Mouse (Mus musculus): ENCODE results near the gene Ube3c. TPM values are rescaled to one million over a fixed set of nuclear protein-coding genes. Genes with fewer than 3 reads are reported as not detected.
"Not testable (repeated sequence)": the region's sequence is repeated elsewhere in the genome, so short reads cannot be mapped to it uniquely, and the experiment has no call there.

Ube3c gene
- total RNA-seq, 2 experiments from 2014 or later, result 12.9 to 15.6 TPM

DNA sequence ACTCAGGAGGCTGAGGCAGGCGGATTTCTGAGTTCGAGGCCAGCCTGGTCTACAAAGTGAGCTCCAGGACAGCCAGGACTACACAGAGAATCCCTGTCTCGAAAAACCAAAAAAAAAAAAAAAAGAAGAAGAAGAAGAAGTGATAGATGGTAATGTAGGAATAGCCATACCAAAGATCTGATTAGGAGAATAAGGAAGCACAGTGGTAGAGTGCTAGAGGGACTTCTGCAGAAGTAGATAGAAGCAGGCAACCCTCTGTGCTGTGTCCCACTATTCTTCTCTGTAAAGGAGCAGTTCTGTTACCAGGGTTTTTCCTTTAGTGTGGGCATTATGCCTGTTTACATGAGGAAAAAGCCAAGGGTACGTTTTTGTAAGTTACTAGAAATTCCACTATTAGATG lies 92.2 kb downstream of the Ube3c start:
- not testable (repeated sequence) for ATAC-seq (replicated peaks; ENCODE audit: low FRiP score, poor library complexity, severe bottlenecking)

DNA sequence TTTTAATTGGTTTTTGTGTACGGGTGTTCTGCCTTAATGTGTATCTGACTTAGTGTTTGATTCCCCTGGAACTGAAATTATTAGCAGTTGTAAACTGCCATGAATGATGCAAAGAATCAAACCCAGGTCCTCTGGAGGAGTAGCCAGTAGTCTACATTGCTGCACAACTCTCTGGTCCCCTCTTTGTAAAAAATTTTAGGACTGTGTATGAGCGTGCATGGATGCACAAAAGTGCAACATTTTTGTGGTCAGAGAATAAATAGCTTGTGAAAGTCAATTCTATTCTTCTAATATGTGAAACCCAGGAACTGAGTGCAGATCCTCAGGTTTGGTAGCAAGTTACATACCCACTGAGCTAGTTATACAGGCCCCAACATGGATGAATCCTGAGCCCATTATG lies 96.3 kb downstream of the Ube3c start:
- no peak for ATAC-seq (replicated peaks; ENCODE audit: low FRiP score, poor library complexity, severe bottlenecking)

DNA sequence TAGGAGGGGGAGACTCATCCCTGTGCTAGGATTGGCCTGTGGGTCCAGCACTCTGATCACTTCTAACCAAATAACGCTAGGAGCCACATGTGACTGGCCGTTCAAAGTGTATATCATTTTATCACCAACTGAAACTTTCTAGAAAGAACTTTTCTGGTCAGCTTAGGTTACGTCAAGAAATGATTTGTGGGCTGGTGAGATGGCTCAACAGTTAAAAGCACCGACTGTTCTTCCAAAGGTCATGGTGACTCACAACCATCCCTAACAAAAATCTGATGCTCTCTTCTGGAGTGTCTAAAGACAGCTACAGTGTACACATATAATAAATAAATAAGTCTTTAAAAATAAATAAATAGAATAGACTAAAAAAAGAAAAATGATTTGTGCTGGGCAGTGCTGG lies 103.5 kb downstream of the Ube3c start:
- ATAC-seq (replicated peaks; ENCODE audit: low FRiP score, poor library complexity, severe bottlenecking), result no peak

DNA sequence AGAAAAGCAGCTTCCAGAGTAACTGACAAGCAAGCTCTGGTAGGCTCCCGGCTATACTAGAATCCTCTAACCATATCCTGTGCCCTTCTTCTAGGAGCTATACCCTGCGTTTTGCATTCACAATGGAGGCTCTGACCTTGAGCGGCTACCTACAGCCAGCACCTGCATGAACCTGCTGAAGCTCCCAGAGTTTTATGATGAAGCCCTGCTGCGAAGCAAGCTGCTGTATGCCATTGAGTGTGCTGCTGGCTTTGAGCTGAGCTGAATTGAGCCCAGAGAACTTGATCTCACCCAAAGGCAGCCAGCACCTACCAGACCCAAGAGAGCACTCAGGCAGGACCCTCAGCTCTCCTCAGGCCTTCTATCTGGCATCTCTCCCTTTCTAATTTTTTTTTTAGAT lies 105.3 kb downstream of the Ube3c start:
- ATAC-seq (replicated peaks; ENCODE audit: low FRiP score, poor library complexity, severe bottlenecking), result no peak

DNA sequence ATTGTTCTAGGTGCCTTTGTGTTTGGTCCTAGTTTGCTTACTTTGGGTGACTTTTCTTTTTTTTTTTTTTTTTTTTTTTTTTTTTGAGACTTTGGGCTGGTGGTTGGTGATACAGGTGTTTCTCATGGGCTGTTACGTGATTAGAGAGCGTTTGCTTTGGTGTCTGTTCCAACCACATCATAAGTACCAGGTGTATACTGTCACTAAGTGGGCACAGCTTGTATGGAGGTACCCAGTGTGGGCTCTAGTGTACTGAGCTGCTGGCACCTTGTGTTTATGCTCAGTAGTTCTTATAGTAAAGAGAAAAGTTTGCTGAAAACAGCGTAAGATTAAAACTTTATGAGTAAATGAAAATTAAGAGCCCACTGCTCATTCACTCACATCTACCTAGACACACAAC lies 107.4 kb downstream of the Ube3c start:
- ATAC-seq (replicated peaks; ENCODE audit: low FRiP score, poor library complexity, severe bottlenecking), result no peak

DNA sequence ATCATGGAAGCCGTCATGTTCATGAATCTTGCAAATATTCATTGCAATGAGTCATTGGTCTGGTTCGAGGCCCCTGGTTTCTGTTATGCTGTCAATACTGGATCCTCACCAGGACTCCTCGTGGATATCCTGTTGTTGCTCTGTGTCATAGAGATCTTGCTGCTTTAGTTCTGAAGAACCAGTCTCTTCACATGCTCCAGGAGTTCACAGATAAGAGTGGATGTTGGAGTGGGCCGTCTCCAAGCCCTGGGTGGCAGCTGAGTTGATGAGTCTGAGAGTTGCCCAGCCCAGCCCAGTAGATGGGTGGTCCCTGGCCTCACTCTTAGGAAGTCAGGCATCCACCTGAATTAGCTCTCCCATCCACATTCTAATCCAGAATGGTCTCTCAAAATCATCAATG lies 116.0 kb downstream of the Ube3c start:
- ATAC-seq (replicated peaks; ENCODE audit: low FRiP score, poor library complexity, severe bottlenecking), result no peak

DNA sequence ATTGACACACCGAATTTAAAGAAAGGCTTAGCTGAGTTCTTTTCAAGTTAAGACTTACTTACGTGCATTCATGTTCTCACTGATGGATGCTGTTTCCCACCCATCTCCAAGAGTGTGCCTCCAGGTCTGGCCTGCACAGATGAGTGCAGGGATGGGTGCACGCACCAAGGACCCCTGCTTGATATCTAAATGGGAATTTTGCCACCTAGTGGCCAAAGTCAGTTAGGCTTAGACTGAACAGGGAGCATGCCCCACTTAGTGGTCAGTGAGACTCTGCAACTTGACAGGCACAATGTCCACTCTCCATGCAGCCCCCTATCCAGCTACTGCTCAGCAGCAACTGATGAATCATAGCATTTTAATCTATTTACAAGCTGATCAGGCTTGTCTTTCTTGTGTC lies 118.6 kb downstream of the Ube3c start:
- ATAC-seq (replicated peaks; ENCODE audit: low FRiP score, poor library complexity, severe bottlenecking), result peak; percentile 75; the same call in 1 of the 2 replicates

DNA sequence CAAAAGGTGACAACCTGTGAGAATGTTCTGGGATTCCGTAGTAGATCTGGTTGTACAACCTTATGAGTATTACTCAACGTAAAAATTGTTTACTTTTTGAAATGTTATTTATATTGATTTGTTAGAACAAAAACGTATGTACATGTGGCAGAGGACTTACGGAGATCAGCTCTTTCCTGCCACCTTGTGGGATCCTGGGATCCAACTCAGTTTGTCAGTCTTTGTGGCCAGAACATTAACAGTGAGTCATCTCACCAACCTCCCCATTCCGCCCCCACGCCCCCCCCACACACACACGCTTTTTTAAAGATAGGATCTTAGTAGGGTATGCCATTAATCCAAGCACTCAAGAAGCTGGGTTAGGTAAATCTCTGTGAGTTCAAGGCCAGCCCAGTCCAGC lies 119.3 kb downstream of the Ube3c start:
- no peak for ATAC-seq (replicated peaks; ENCODE audit: low FRiP score, poor library complexity, severe bottlenecking)

DNA sequence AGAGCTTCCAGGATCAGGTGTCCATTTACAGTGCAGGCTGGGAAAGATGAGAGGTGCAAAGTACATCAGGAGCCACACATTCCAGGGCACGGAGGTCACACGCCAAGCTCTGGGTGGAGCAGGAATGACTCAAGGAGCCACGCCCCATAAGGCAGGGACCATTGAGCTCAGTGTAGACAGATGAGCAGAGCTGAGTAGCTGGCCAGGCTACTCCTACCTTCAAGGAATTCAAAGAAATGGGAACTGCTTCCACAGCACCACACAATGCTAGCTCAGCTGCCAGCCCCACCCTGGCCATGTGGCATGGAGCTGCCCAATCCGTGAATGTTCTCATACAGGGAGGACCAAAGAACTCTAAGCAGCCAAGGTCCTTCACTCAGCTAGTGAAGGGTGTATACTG lies 129.5 kb downstream of the Ube3c start:
- no peak for ATAC-seq (replicated peaks; ENCODE audit: low FRiP score, poor library complexity, severe bottlenecking)

DNA sequence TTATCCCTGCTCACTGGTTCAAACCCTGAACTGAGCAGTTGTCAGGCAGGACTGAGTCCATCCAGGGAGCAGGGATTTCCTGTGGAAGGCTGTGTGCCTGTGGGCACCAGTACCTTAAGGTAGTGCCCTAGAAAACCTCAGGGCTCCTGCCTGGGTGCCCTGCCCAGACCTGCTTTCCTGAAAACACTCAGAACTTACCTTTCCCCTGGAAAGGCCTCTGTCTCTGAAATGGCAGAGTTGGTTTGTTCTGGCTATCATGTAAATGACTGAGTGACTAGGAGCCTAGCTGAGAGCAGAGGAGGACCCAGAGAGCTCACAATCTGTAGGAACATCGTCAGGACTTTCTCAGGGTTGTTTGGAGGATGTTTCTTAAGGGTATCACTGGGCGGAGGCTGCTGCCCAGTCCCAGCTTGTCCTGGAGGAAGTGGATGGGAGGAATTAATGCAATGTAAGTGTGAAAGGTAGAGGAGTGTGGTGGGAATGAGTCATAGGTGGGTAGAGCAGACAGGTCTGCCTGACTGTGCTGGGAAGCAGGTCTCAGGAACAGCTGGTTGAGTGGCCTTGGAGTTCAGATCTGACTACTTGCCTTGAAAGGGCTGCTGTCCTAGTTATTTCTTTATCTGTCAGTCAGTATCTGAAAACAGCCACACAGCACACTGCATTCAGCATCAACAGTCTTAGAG lies 130.6 kb downstream of the Ube3c start:
- ATAC-seq (replicated peaks; ENCODE audit: low FRiP score, poor library complexity, severe bottlenecking), result no peak

DNA sequence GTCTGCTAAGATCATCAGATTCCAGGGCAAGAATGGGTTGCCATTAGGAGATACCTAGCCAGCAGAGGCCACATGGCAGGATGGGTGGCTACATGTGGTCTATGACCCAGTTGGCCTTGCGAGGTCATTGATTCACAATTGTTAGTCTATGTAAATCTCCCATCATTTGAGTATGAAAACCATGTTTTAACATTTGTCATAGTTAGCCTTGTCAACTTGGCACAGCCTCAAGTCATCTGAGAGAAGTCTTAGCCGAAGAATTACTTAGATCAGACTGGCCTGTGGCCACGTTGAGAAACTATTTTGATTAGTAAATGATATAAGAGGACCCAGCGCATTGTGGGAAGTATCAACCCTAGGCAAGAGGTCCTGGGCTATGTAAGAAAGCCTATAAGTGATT lies 138.2 kb downstream of the Ube3c start:
- no peak for ATAC-seq (replicated peaks; ENCODE audit: low FRiP score, poor library complexity, severe bottlenecking)

DNA sequence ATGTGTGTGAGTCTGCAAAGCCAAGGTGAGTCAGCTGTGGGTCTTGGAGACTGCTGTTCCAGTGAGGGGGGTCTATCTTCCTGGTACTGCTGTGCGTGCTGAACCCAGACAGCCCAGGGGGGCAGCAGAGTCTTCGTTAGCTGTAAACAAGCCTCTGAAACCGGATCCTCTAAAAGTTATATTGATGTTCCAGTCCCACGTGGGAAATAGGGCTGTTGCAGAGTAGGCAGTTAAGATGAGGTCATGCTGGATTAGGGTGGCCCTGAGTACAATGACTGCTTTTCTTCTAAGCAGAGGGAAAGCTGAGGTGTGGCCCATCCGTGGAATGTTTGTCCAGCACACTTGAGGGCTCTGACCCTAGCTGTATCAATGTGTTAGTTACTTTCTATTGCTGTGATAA lies 139.2 kb downstream of the Ube3c start:
- no peak for ATAC-seq (replicated peaks; ENCODE audit: low FRiP score, poor library complexity, severe bottlenecking)

DNA sequence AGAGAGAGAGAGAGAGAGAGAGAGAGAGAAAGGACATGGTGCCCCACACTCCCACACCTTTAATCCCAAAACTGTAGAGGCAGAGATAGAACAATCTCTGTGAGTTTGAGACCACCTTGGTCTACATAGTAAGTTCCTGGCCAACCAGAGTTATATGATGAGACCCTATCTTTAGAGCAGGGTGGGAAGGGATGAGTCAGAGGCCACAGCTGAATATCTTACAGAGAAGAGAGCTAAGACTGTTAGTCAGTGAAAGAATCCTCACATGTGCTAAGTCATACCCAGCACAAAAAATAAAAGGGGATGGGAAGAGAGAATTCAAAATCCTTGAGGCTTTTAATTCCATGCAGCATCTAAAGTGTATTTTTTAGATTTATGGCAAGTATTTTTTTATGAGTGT lies 142.6 kb downstream of the Ube3c start:
- ATAC-seq (replicated peaks; ENCODE audit: low FRiP score, poor library complexity, severe bottlenecking), result no peak

DNA sequence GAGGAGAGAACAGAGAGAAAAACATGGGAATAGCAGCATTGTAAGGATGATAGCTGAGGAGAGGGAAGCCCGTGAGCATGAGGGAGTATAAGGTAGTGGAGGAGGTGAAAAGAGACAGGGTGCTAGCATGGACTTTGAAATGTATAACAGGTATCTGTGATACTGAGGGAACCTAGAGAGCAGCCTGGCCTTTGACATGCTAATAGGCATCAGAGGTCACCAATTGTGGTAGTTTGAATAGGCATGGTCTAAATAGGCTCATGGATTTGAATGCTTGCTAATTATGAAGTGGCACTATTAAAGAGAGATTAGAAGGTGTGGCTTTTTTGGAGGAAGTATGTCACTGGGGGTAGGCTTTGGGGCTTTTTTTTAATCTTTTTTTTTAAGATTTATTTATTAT lies 143.9 kb downstream of the Ube3c start:
- no peak for ATAC-seq (replicated peaks; ENCODE audit: low FRiP score, poor library complexity, severe bottlenecking)

DNA sequence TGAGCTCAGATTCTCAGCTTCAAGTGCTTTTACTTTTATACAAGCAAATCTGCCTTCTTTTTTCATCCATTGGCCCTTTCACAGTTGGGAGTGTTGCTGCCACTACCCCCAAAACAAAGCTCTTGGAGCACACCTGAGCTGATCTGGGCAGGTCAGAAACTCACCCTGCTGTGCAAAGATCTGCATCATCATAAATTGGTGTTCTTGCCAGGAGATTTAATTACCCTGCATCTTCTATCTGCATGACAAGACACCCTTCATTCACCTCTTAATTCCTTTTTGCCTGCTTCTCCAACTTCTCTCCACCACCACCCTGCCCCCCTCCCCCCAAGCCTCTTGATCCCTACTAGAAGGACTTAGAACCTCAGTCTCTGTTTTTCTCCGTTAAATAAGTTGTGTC lies 152.1 kb downstream of the Ube3c start:
- ATAC-seq (replicated peaks; ENCODE audit: low FRiP score, poor library complexity, severe bottlenecking), result no peak

DNA sequence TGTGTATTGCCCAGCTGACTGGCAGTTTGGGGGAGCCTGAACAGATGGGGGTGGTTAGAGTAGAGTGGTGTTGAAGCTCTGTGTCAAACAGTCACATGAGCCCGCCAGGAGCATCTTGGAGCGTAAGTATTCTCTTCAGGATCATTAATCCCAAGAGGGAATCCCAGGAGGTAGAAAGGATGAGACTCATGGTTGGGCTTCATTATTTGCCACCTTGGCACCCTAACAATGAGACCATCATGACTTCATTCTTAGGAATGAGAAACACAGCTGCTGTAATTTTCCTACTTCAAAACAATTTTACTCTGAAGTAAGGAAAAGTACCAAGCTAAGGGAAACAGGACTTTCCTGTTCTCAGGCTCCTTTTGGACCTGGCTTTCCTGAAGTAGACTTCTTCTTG lies 156.3 kb downstream of the Ube3c start:
- ATAC-seq (replicated peaks; ENCODE audit: low FRiP score, poor library complexity, severe bottlenecking), result no peak

Other genes starting within 250 kb of the Ube3c start
- gene Lmbr1, start 190.9 kb upstream of the Ube3c start, total RNA-seq (2015; ENCODE audit: low replicate concordance), result 0.58 TPM in 1 of 2 replicates, not detected in the other
- 0.70 and 2.1 TPM in 2 replicates for gene Lmbr1, start 190.9 kb upstream of the Ube3c start, total RNA-seq (2017; ENCODE audit: low replicate concordance)
- gene Nom1, start 134.6 kb upstream of the Ube3c start, total RNA-seq (2015; ENCODE audit: low replicate concordance), result 0.77 and 5.2 TPM in 2 replicates
- 3.0 and 7.2 TPM in 2 replicates for gene Nom1, start 134.6 kb upstream of the Ube3c start, total RNA-seq (2017; ENCODE audit: low replicate concordance)
- not detected in 2 replicates for gene Mnx1, start 90.8 kb upstream of the Ube3c start, total RNA-seq (2015; ENCODE audit: low replicate concordance)
- gene Mnx1, start 90.8 kb upstream of the Ube3c start, total RNA-seq (2017; ENCODE audit: low replicate concordance), result not detected in 2 replicates
- gene Dnajb6, start 166.4 kb downstream of the Ube3c start, total RNA-seq (2015; ENCODE audit: low replicate concordance), result 182 and 214 TPM in 2 replicates
- 262 and 270 TPM in 2 replicates for gene Dnajb6, start 166.4 kb downstream of the Ube3c start, total RNA-seq (2017; ENCODE audit: low replicate concordance)
- not detected in 2 replicates for gene Gm5129, start 166.7 kb downstream of the Ube3c start, total RNA-seq (2015; ENCODE audit: low replicate concordance)
- gene Gm5129, start 166.7 kb downstream of the Ube3c start, total RNA-seq (2017; ENCODE audit: low replicate concordance), result not detected in 2 replicates